Mouse (Mus musculus) embryo, embryonic 10 days (tissue): ENCODE data around the gene Slfn14.
A peak's percentile ranks its signal among the peaks of the same experiment; 100 is the strongest.
"Not testable (repeated sequence)": the region's sequence is repeated elsewhere in the genome, so short reads cannot be mapped to it uniquely, and the experiment has no call there.

Experiments used
- DNase-seq: peaks from one replicate; pipeline ENCODE4 v3.0.0-alpha.2; 2015; ENCODE audit warnings: low spot score

Slfn14 gene

GRCm38 (mm10) chr11:83282084-83282483, 4.4 kb downstream of the Slfn14 start:
- DNase-seq, result no peak

GRCm38 (mm10) chr11:83279691-83280090, 6.8 kb downstream of the Slfn14 start:
- DNase-seq, result no peak

GRCm38 (mm10) chr11:83279024-83279423, 7.5 kb downstream of the Slfn14 start:
- DNase-seq, result no peak

GRCm38 (mm10) chr11:83276251-83276650, 10.3 kb downstream of the Slfn14 start:
- DNase-seq, result no peak

- peak; percentile 42 for DNase-seq
Measured at GRCm38 (mm10) chr11:83271951-83272843, 14.3 kb downstream of the Slfn14 start.

GRCm38 (mm10) chr11:83271151-83271950, 15.2 kb downstream of the Slfn14 start:
- peak; percentile 90 for DNase-seq

GRCm38 (mm10) chr11:83270842-83271150, 15.7 kb downstream of the Slfn14 start:
- no peak for DNase-seq

GRCm38 (mm10) chr11:83263146-83263545, 23.4 kb downstream of the Slfn14 start:
- peak; percentile 52 for DNase-seq

- DNase-seq, result no peak
Measured at GRCm38 (mm10) chr11:83262673-83263072, 23.9 kb downstream of the Slfn14 start.

- DNase-seq, result not testable (repeated sequence)
Measured at GRCm38 (mm10) chr11:83257211-83257610, 29.3 kb downstream of the Slfn14 start.

GRCm38 (mm10) chr11:83239811-83240210, 46.7 kb downstream of the Slfn14 start:
- DNase-seq, result no peak

GRCm38 (mm10) chr11:83238389-83238788, 48.1 kb downstream of the Slfn14 start:
- DNase-seq, result no peak

GRCm38 (mm10) chr11:83237390-83237789, 49.1 kb downstream of the Slfn14 start:
- DNase-seq, result not testable (repeated sequence)

GRCm38 (mm10) chr11:83233621-83234020, 52.9 kb downstream of the Slfn14 start:
- not testable (repeated sequence) for DNase-seq

- DNase-seq, result peak; percentile 11
Measured at GRCm38 (mm10) chr11:83230966-83231365, 55.6 kb downstream of the Slfn14 start.

- DNase-seq, result no peak
Measured at GRCm38 (mm10) chr11:83227926-83228723, 58.4 kb downstream of the Slfn14 start.

- no peak for DNase-seq
Measured at GRCm38 (mm10) chr11:83225371-83225960, 61.1 kb downstream of the Slfn14 start.
